Mouse (Mus musculus) urinary bladder, postnatal 25 days (tissue): ENCODE data around the gene Setd1a.
"Not testable (repeated sequence)": the region's sequence is repeated elsewhere in the genome, so short reads cannot be mapped to it uniquely, and the experiment has no call there.

Source experiments
- DNase-seq: peaks from one replicate; pipeline ENCODE4 v3.0.0; 2022; ENCODE audit warnings: low spot score

Gene Setd1a

GRCm38 (mm10) chr7:127766851-127767609, 9.4 kb upstream of the Setd1a start:
- no peak for DNase-seq

GRCm38 (mm10) chr7:127767671-127768345, 8.7 kb upstream of the Setd1a start:
- no peak for DNase-seq

DNA sequence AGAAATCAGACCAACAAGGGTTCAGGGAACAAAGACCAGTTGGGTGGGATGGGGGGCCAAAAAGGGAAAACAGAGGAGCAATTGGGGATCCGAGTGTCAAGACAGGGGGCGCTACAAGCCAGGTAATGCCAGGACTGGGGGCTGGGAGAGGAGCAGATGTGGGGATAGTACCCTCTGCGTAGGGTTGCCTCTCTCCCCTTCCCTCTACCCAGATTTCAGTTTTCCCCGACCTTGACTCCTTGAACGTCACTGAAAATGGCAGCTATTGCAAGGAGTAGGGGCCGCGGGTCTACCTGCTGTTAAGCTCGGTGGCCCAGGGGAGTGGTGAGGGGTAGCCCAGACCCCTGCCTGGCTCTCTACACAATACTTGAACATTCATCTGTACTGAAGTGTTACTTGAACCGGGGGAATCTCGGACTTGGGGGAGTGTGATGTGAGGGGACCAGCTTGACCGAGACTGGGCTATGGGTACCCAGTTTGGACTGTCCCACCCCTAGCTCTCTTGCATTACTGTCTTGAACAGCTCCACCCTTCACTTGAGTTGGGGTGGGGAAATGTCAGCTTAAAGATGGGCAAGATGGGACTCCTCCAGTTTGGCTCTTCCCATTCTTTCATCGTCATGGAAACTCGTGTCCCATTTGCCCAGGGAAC, 8.0 kb upstream of the Setd1a start:
- no peak for DNase-seq

GRCm38 (mm10) chr7:127768997-127769593, 7.4 kb upstream of the Setd1a start:
- DNase-seq, result peak; percentile 86

GRCm38 (mm10) chr7:127769651-127770038, 6.8 kb upstream of the Setd1a start, which contains the start of gene Orai3:
Gene Orai3 (plus strand): TSS chr7:127769815.
- DNase-seq, result peak; percentile 79

- no peak for DNase-seq
Observed at GRCm38 (mm10) chr7:127770039-127770905, 6.2 kb upstream of the Setd1a start.

- DNase-seq, result no peak
Observed at GRCm38 (mm10) chr7:127771262-127771661, 5.2 kb upstream of the Setd1a start.

DNA sequence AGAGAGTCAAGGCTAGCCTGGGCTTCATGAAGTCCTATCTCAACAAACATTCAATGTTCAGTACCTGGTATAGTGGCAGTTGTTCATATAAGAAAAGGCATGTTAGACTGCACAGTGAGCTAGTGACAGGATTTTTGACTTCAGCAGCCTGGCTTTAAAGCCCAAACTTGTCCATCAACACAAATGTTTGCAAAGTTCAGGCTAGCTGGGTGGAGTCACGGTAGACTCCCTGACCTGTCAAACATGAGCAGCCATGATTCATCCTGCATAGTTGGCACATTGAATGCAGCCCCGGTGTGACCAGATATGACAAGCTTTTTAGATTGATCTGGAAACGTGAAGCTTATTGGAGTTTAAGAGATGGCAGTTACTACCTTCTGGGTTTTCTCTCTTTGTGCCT, 4.4 kb upstream of the Setd1a start:
- no peak for DNase-seq

GRCm38 (mm10) chr7:127772557-127772956, 3.9 kb upstream of the Setd1a start:
- no peak for DNase-seq

DNA sequence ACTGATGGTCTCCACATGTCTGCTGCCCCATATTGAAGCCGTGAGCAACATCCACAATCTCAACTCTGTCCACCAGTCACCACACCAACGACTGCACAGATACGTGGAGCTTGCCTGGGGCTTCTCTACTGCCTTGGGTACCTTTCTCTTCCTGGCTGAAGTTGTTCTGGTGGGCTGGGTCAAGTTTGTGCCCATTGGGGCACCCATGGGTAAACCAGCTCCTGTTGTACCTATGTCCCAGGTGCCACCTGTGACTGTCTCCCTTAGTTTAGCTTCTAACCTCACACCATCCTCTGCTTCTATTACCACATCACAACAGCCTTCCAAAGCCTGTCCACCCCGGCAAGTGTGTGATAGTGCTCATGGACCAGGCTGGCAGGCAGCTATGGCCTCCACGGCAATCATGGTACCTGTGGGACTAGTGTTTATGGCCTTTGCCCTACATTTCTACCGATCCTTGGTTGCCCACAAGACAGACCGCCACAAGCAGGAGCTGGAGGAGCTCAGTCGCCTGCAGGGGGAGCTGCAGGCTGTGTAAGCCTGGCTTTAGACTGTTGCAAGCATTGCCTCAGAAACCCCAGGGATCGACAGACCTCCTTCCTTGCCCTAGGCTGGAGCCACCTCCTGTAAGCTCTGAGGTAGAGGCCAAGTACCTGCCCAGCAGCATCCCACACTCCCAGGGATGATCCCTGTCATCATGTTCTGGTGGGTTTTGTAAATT, 2.6 kb upstream of the Setd1a start:
- no peak for DNase-seq

DNA sequence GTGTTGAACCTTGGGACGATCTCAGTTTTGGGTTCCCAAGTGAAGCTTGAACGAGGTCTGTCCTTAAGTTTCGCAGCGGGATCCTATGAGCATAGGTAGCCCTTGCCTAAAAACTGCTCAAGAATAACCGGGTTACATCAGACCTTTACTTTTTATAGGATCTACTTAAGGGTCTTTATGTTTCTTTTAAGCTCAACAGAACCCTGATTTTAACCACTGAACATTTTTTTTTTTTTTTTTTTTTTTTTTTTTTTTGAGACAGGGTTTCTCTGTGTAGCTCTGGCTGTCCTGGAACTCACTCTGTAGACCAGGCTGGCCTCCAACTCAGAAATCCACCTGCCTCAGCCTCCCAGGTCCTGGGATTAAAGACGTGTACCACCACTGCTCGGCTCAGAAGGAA, 633 bp upstream of the Setd1a start:
- DNase-seq, result not testable (repeated sequence)

DNA sequence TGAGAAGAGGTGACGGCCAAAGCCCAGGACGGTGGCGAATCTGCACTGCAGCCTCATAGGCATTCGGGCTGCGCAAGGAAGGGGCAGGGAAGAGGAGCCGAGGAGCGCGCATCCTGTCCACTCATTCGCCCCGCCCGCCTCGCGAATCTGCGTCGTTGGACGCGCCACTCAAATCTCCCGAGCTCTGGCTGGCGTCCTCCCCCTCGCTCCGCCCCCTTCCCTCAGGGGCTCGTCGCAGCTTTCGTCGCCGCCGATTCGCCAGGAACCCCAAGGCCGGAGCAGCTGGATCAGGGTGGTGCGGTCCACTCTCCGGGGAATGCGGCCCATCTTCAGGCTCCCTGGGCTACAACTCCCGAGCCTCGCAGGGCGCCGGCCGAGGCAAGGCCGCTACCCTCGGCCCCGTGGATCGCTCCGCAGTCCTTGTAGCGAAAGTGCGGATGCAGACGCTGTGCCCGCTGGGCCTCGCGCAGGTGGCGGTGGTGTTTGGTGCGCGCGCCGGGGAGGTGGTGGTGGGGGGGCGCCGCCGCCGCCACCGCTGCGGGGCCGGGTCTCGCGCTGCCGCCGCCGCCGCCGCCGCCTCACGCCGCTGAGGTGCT, 506 bp downstream of the Setd1a start:
- peak; percentile 95 for DNase-seq

DNA sequence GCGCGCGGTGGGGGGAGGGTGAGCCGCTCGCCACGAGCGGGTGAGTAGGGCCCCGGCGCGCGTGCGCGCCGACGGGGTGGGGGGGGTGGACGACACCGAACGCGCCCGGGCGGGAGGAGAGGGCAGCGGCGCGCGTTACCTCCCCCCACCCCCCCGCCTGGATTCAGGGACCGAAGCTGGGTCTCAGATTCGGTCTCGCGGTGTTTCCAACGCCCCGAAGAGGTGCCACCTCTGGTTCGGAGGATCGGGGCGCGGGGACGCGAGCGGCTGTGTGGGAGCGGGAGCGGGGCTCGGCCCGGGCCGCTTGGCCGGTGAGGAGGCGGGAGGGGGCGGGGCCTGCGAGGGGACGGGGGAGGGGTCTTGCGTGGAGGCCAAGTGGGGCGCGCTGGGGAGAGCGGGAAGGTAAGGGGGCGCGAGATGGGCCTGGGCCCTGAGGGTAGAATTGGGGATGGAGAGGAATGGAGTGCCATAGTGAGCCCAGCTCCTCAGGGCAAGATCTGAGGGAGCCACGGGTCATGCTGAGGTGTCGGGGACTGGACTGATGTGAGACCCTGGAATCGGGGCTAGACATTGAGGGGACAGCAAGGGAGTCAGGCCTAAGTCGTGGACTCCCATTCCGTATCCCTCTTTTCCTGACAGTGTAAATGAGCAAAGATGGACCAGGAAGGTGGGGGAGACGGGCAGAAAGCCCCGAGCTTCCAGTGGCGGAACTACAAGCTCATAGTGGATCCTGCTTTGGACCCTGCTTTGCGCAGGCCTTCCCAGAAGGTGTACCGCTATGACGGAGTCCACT, 1.2 kb downstream of the Setd1a start:
- peak; percentile 63 for DNase-seq

- DNase-seq, result no peak
Observed at GRCm38 (mm10) chr7:127778350-127778749, 1.9 kb downstream of the Setd1a start.

DNA sequence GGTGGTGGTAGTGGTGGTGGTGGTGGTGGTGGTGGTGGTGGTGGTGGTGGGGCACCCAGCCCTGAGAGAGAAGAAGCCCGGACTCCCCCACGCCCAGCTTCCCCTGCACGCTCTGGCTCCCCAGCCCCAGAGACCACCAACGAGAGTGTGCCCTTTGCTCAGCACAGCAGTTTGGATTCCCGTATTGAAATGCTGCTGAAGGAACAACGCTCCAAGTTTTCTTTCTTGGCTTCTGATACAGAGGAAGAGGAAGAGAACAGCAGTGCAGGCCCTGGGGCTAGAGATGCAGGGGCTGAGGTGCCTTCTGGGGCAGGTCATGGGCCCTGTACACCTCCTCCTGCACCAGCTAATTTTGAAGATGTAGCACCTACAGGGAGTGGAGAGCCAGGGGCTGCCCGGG, 8.8 kb downstream of the Setd1a start, which contains the start of gene Gm49388:
Gm49388 (plus strand) TSS at position 301 of the 400 bp plus-strand sequence.
- DNase-seq, result no peak

DNA sequence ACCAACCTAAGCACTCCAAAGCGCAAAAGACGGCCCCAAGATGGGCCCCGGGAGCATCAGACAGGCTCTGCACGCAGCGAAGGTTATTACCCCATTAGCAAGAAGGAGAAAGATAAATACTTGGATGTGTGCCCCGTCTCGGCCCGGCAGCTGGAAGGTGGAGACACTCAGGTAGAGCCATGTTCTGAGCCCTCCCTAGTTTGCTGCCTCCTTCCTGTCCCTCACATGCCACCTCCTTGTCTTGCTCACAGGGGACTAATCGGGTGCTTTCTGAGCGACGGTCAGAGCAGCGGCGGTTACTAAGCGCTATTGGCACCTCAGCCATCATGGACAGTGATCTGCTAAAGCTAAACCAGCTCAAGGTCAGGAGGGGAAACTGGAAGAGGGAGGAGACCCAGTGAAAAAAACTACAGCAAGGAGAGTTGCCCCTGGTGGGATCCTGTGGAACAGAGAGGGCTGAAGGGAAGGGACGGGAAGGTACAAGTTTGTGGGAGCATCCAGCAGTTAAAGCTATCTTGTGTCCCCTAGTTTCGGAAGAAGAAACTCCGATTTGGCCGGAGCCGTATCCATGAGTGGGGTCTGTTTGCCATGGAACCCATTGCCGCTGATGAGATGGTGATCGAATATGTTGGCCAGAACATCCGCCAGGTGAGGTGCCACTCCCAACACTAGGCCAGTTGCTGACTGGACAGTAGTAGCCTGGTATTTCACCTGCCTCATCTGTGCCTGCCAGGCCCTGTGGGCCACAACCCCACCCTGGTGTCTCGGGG, 20.8 kb downstream of the Setd1a start:
- DNase-seq, result no peak

GRCm38 (mm10) chr7:127798591-127798990, 22.1 kb downstream of the Setd1a start:
- DNase-seq, result no peak

- no peak for DNase-seq
Observed at GRCm38 (mm10) chr7:127799211-127799610, 22.7 kb downstream of the Setd1a start.

DNA sequence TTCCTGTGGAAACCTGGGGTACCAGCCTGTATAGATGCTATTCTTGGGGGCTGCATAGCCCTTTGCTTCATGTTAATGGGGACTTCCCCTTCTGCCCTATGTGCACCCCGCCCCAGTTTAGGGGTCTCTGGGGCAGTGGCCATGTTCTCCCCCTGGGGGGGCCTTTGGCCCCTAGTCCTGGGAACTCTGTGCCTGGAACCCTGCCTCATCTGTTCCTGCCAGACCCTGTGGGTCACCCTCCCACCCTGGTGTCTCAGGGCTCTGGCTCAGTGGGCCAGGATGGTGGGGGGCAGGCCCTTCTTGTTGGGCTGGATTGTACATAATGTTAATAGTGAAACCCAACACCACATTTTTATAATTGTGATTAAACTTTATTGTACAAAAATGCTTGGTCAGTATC, 23.3 kb downstream of the Setd1a start:
- no peak for DNase-seq
